Mouse (Mus musculus): ENCODE results near the gene Minpp1. TPM values are rescaled to one million over a fixed set of nuclear protein-coding genes. Genes with fewer than 3 reads are reported as not detected.

The Minpp1 gene
- total and polyA plus RNA-seq, 3 experiments: 62.6 to 197 (median 68.8) TPM

- Histone ChIP-seq H3K36me3 (replicated peaks) (no peaks in the 10 kb centered on the region), H3K4me1 (ENCODE audit: insufficient read depth, low read depth, low read length) (peaks cover 5% of the 10 kb centered on the region; the same call in 1 of the 2 replicates), H3K4me3 (ENCODE audit: low read depth, low read length) (no peak overlapping the region), H3K9me3 (replicated peaks) (no peaks in the 10 kb centered on the region), H3K27me3 (ENCODE audit: insufficient read depth, low read length) (peaks cover 24% of the 10 kb centered on the region)
- ATAC-seq (ENCODE audit: extremely low read depth, insufficient number of reproducible peaks, low FRiP score, poor library complexity, severe bottlenecking) (no peak), DNase-seq (ENCODE audit: low spot score) (no peak)
- no peak for TF ChIP-seq TAL1 (conservative IDR thresholded peaks at IDR 0.05; ENCODE audit: low read depth, low read length)
- no peak for TF ChIP-seq GATA1 (IDR thresholded peaks at IDR 0.05; ENCODE audit: borderline replicate concordance, low read length)
- TF ChIP-seq GATA2 (IDR thresholded peaks at IDR 0.05; ENCODE audit: borderline replicate concordance, low read depth, low read length): no peak
- TF ChIP-seq CTCF (IDR thresholded peaks at IDR 0.05; ENCODE audit: low read depth, low read length): no peak
- no peak for TF ChIP-seq POLR2AphosphoS5 (IDR thresholded peaks at IDR 0.05; ENCODE audit: insufficient replicate concordance, low read depth, low read length)
These were observed 57.4 kb downstream of the Minpp1 start for GRCm38 (mm10) chr19:32542784-32543490.

DNA sequence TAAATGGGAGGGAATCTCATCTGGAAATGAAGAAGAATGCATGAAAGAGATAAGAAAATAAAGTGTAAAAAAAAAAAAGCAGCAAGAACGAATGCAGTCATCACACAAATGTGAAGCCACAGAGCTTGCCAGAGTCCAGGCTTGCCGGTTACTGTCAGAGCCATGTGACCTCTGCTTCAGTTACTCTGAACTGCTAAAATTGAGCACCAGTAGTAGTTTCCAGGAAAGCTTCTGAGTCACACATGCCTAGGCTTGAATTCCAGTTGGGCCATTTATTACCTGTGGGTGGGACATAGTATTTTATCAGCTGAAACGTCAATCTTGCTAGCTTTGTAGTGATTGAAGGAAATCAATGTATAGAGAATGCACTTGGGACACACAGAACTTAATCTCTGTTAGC, 61.8 kb downstream of the Minpp1 start:
- H3K27me3 ChIP-seq (ENCODE audit: insufficient read depth, low read length): peaks cover 30% of the 10 kb centered on the region
- ATAC-seq (ENCODE audit: extremely low read depth, insufficient number of reproducible peaks, low FRiP score, poor library complexity, severe bottlenecking) (peak; percentile 34), DNase-seq (ENCODE audit: low spot score) (no peak)
- TF ChIP-seq CTCF (IDR thresholded peaks at IDR 0.05; ENCODE audit: low read depth, low read length) (no peak), GATA1 (IDR thresholded peaks at IDR 0.05; ENCODE audit: borderline replicate concordance, low read length) (no peak), GATA2 (IDR thresholded peaks at IDR 0.05; ENCODE audit: borderline replicate concordance, low read depth, low read length) (no peak), POLR2AphosphoS5 (IDR thresholded peaks at IDR 0.05; ENCODE audit: insufficient replicate concordance, low read depth, low read length) (no peak), TAL1 (conservative IDR thresholded peaks at IDR 0.05; ENCODE audit: low read depth, low read length) (no peak)
- H3K4me1 ChIP-seq (ENCODE audit: insufficient read depth, low read depth, low read length): peaks cover 5% of the 10 kb centered on the region; the same call in 1 of the 2 replicates
- H3K4me3 ChIP-seq (ENCODE audit: low read depth, low read length): no peak overlapping the region
- no peaks in the 10 kb centered on the region for H3K36me3 ChIP-seq (replicated peaks)
- H3K9me3 ChIP-seq (replicated peaks): no peaks in the 10 kb centered on the region

DNA sequence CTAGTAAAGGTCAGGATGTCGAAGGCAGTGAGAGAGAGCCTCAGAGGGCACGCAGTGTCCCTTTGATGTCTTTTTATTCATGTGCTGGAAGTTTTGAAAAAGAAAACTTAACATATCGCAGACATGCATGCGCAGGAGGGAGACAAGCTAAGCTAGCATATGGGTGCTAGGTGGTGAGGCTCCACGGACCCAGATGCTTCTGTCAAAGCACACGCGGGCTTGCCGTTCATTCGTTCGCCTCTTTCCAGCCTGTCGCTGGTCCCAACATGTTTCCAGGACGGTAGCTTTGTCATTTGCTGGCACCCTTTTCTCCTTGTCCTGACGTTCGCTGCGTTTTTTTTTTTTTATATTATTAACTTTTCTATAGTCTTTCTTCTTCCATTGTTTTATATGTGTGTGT, 62.6 kb downstream of the Minpp1 start:
- Histone ChIP-seq H3K4me1 (ENCODE audit: insufficient read depth, low read depth, low read length) (peaks cover 5% of the 10 kb centered on the region; the same call in 1 of the 2 replicates), H3K36me3 (replicated peaks) (no peaks in the 10 kb centered on the region), H3K27me3 (ENCODE audit: insufficient read depth, low read length) (peaks cover 30% of the 10 kb centered on the region), H3K4me3 (ENCODE audit: low read depth, low read length) (no peak overlapping the region), H3K9me3 (replicated peaks) (no peaks in the 10 kb centered on the region)
- TF ChIP-seq POLR2AphosphoS5 (IDR thresholded peaks at IDR 0.05; ENCODE audit: insufficient replicate concordance, low read depth, low read length) (no peak), TAL1 (conservative IDR thresholded peaks at IDR 0.05; ENCODE audit: low read depth, low read length) (no peak), CTCF (IDR thresholded peaks at IDR 0.05; ENCODE audit: low read depth, low read length) (no peak), GATA2 (IDR thresholded peaks at IDR 0.05; ENCODE audit: borderline replicate concordance, low read depth, low read length) (no peak), GATA1 (IDR thresholded peaks at IDR 0.05; ENCODE audit: borderline replicate concordance, low read length) (no peak)
- DNase-seq (ENCODE audit: low spot score): no peak
- no peak for ATAC-seq (ENCODE audit: extremely low read depth, insufficient number of reproducible peaks, low FRiP score, poor library complexity, severe bottlenecking)

DNA sequence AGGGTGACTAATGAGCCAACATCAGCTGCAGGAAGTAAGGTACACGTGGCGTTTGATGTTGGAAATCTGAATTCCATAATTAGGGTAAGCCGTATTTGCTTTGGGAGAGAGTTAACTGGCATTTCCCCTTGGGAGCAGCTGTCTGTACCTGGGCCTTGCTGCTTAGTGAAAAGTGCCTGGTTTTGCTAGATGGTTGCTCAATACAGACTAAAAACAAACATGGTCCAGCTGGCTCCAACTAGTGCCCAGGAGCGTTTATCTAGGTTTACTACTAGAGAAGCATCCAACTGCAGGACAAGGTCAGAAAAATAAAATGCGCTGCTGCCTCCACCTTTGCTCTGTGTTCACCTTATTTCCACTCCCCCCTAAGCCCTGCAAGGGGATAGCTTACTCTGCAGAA, 64.9 kb downstream of the Minpp1 start:
- DNase-seq (ENCODE audit: low spot score): no peak
- Histone ChIP-seq H3K27me3 (ENCODE audit: insufficient read depth, low read length) (peaks cover 46% of the 10 kb centered on the region), H3K9me3 (replicated peaks) (no peaks in the 10 kb centered on the region), H3K4me1 (ENCODE audit: insufficient read depth, low read depth, low read length) (peaks cover 5% of the 10 kb centered on the region; the same call in 1 of the 2 replicates), H3K4me3 (ENCODE audit: low read depth, low read length) (no peak overlapping the region), H3K36me3 (replicated peaks) (no peaks in the 10 kb centered on the region)
- TF ChIP-seq TAL1 (conservative IDR thresholded peaks at IDR 0.05; ENCODE audit: low read depth, low read length) (no peak), POLR2AphosphoS5 (IDR thresholded peaks at IDR 0.05; ENCODE audit: insufficient replicate concordance, low read depth, low read length) (no peak), CTCF (IDR thresholded peaks at IDR 0.05; ENCODE audit: low read depth, low read length) (no peak), GATA2 (IDR thresholded peaks at IDR 0.05; ENCODE audit: borderline replicate concordance, low read depth, low read length) (no peak), GATA1 (IDR thresholded peaks at IDR 0.05; ENCODE audit: borderline replicate concordance, low read length) (no peak)
- no peak for ATAC-seq (ENCODE audit: extremely low read depth, insufficient number of reproducible peaks, low FRiP score, poor library complexity, severe bottlenecking)

- Histone ChIP-seq H3K27me3 (ENCODE audit: insufficient read depth, low read length) (peaks cover 47% of the 10 kb centered on the region), H3K4me3 (ENCODE audit: low read depth, low read length) (no peak overlapping the region), H3K36me3 (replicated peaks) (no peaks in the 10 kb centered on the region), H3K9me3 (replicated peaks) (no peaks in the 10 kb centered on the region), H3K4me1 (ENCODE audit: insufficient read depth, low read depth, low read length) (peaks cover 5% of the 10 kb centered on the region; the same call in 1 of the 2 replicates)
- no peak for DNase-seq (ENCODE audit: low spot score)
- no peak for TF ChIP-seq GATA2 (IDR thresholded peaks at IDR 0.05; ENCODE audit: borderline replicate concordance, low read depth, low read length)
- no peak for TF ChIP-seq CTCF (IDR thresholded peaks at IDR 0.05; ENCODE audit: low read depth, low read length)
- TF ChIP-seq TAL1 (conservative IDR thresholded peaks at IDR 0.05; ENCODE audit: low read depth, low read length): no peak
- no peak for TF ChIP-seq POLR2AphosphoS5 (IDR thresholded peaks at IDR 0.05; ENCODE audit: insufficient replicate concordance, low read depth, low read length)
- no peak for TF ChIP-seq GATA1 (IDR thresholded peaks at IDR 0.05; ENCODE audit: borderline replicate concordance, low read length)
- ATAC-seq (ENCODE audit: extremely low read depth, insufficient number of reproducible peaks, low FRiP score, poor library complexity, severe bottlenecking): no peak
These were observed 65.9 kb downstream of the Minpp1 start for GRCm38 (mm10) chr19:32551442-32551841.

GRCm38 (mm10) chr19:32552106-32552505, 66.5 kb downstream of the Minpp1 start:
- Histone ChIP-seq H3K9me3 (replicated peaks) (no peaks in the 10 kb centered on the region), H3K4me1 (ENCODE audit: insufficient read depth, low read depth, low read length) (peaks cover 5% of the 10 kb centered on the region; the same call in 1 of the 2 replicates), H3K27me3 (ENCODE audit: insufficient read depth, low read length) (peaks cover 49% of the 10 kb centered on the region), H3K4me3 (ENCODE audit: low read depth, low read length) (no peak overlapping the region), H3K36me3 (replicated peaks) (no peaks in the 10 kb centered on the region)
- no peak for TF ChIP-seq POLR2AphosphoS5 (IDR thresholded peaks at IDR 0.05; ENCODE audit: insufficient replicate concordance, low read depth, low read length)
- TF ChIP-seq GATA2 (IDR thresholded peaks at IDR 0.05; ENCODE audit: borderline replicate concordance, low read depth, low read length): no peak
- no peak for TF ChIP-seq GATA1 (IDR thresholded peaks at IDR 0.05; ENCODE audit: borderline replicate concordance, low read length)
- TF ChIP-seq CTCF (IDR thresholded peaks at IDR 0.05; ENCODE audit: low read depth, low read length): no peak
- no peak for TF ChIP-seq TAL1 (conservative IDR thresholded peaks at IDR 0.05; ENCODE audit: low read depth, low read length)
- no peak for DNase-seq (ENCODE audit: low spot score)
- ATAC-seq (ENCODE audit: extremely low read depth, insufficient number of reproducible peaks, low FRiP score, poor library complexity, severe bottlenecking): no peak

All from G1E (cell line).